Comparison of ENCODE assay signal across 8 mouse cellular contexts in genomic region chr5:146230864-146231654, GRCm38 (mm10). TPM values are rescaled to one million over a fixed set of nuclear protein-coding genes. Genes with fewer than 3 reads are reported as not detected.
A peak's percentile ranks its signal among the peaks of the same experiment; 100 is the strongest.
DNase-seq lines count a peak whose midpoint lies in the region; ATAC-seq and TF ChIP-seq lines count a peak whose summit lies in the region.

Cdk8 (plus strand) TSS chr5:146231230.

- peak within 1 kb of the TSS; percentile 99 for H3K27ac ChIP-seq in bone marrow macrophage, adult 2 months (ENCODE audit: insufficient read depth, low read depth, low read length)
- H3K27ac ChIP-seq in embryonic fibroblast, embryonic 13.5 days (ENCODE audit: insufficient read depth, low read length), result peak within 1 kb of the TSS; percentile 98
- peak within 1 kb of the TSS; percentile 96 for H3K27ac ChIP-seq in kidney, embryonic 14.5 days (ENCODE audit: low read depth, low read length)
- peak within 1 kb of the TSS; percentile 99 for H3K27ac ChIP-seq in limb, embryonic 15.5 days

- no peak for TF ChIP-seq POLR2A in bone marrow macrophage, adult 2 months (IDR thresholded peaks at IDR 0.05; ENCODE audit: borderline replicate concordance, low read depth, low read length)
- TF ChIP-seq POLR2A in embryonic fibroblast, embryonic 13.5 days (IDR thresholded peaks at IDR 0.05; ENCODE audit: low read depth, low read length), result peak; percentile 96

- no peak for TF ChIP-seq CTCF in bone marrow macrophage, adult 2 months (IDR thresholded peaks at IDR 0.05; ENCODE audit: low read depth, low read length)
- no peak for TF ChIP-seq CTCF in embryonic fibroblast, embryonic 13.5 days (IDR thresholded peaks at IDR 0.05; ENCODE audit: borderline replicate concordance, insufficient read depth, low read length)

- peak; percentile 98 for DNase-seq in A20 (ENCODE audit: low read depth, low spot score)
- DNase-seq in heart, adult 9 months (ENCODE audit: low spot score in 2 of 2), result peak; percentile 91 to 93
- DNase-seq in monocyte, adult 2 months (ENCODE audit: low read depth in 1 of 2, low spot score in 2 of 2), result peak; percentile 42 to 74
- peak; percentile 88 for DNase-seq in spleen, postnatal 36 days (ENCODE audit: low spot score in 2 of 2)

- WGBS in kidney, embryonic 14.5 days, result under 1% methylated on average over 57 of the region's 102 CpGs
- WGBS in limb, embryonic 15.5 days, result under 1% methylated on average over 67 of the region's 102 CpGs

- peak; percentile 90 for ATAC-seq in kidney, embryonic 14.5 days (ENCODE audit: low FRiP score, low TSS enrichment)
- peak; percentile 89 for ATAC-seq in limb, embryonic 15.5 days (ENCODE audit: insufficient number of reproducible peaks, low FRiP score, low TSS enrichment, low read depth)

- H3K4me2 ChIP-seq in kidney, embryonic 14.5 days (replicated peaks; ENCODE audit: low read depth, low read length), result peak within 1 kb of the TSS; percentile 60
- H3K4me2 ChIP-seq in limb, embryonic 15.5 days, result peak within 1 kb of the TSS; percentile 78

- peak within 1 kb of the TSS; percentile 91 for H3K9ac ChIP-seq in kidney, embryonic 14.5 days (ENCODE audit: low read depth, low read length)
- H3K9ac ChIP-seq in limb, embryonic 15.5 days, result peak within 1 kb of the TSS; percentile 89

- H3K36me3 ChIP-seq in kidney, embryonic 14.5 days (ENCODE audit: control insufficient read depth, insufficient read depth, low read length), result no peaks in the 10 kb centered on the region
- H3K36me3 ChIP-seq in limb, embryonic 15.5 days, result no peaks in the 10 kb centered on the region

- no peaks in the 10 kb centered on the region for H3K27me3 ChIP-seq in kidney, embryonic 14.5 days (ENCODE audit: control insufficient read depth, insufficient read depth, low read length)
- H3K27me3 ChIP-seq in limb, embryonic 15.5 days, result no peaks in the 10 kb centered on the region

- peak within 1 kb of the TSS; percentile 90 for H3K4me3 ChIP-seq in bone marrow macrophage, adult 2 months (ENCODE audit: insufficient read depth, low read length)
- peak within 1 kb of the TSS; percentile 88 for H3K4me3 ChIP-seq in embryonic fibroblast, embryonic 13.5 days (ENCODE audit: insufficient read depth, low read length)
- H3K4me3 ChIP-seq in kidney, embryonic 14.5 days (ENCODE audit: low read length), result peak within 1 kb of the TSS; percentile 76
- H3K4me3 ChIP-seq in limb, embryonic 15.5 days, result peak within 1 kb of the TSS; percentile 82

- H3K4me1 ChIP-seq in bone marrow macrophage, adult 2 months (ENCODE audit: control insufficient read depth, insufficient read depth, low read length), result peaks cover 15% of the 10 kb centered on the region; the same call in 1 of the 2 replicates
- H3K4me1 ChIP-seq in embryonic fibroblast, embryonic 13.5 days (ENCODE audit: control insufficient read depth, insufficient read depth, low read length), result no peaks in the 10 kb centered on the region; the same call in 1 of the 2 replicates
- peaks cover 2% of the 10 kb centered on the region; the same call in 1 of the 2 replicates for H3K4me1 ChIP-seq in kidney, embryonic 14.5 days (ENCODE audit: control insufficient read depth, insufficient read depth, low read length)
- H3K4me1 ChIP-seq in limb, embryonic 15.5 days, result peaks cover 14% of the 10 kb centered on the region

- H3K9me3 ChIP-seq in kidney, embryonic 14.5 days (ENCODE audit: control insufficient read depth, low read length), result no peaks in the 10 kb centered on the region
- no peaks in the 10 kb centered on the region for H3K9me3 ChIP-seq in limb, embryonic 15.5 days

RNA-seq across cellular contexts. Expression of gene Cdk8, which starts in this region (rescaled TPM):
- 25.3 and 28.5 TPM in 2 replicates for polyA plus RNA-seq in bone marrow macrophage, adult 2 months (2012; ENCODE audit: insufficient read depth, insufficient read length, missing spikeins)
- 53.0 and 54.3 TPM in 2 replicates for polyA plus RNA-seq in embryonic fibroblast, embryonic 13.5 days (2011; ENCODE audit: insufficient read length, low read depth, missing spikeins)
- 30.7 and 35.0 TPM in 2 replicates for polyA plus RNA-seq in kidney, embryonic 14.5 days (2014; fragmentation: Nextera tagmentation; extraction: Ambion mirVana)
- polyA plus RNA-seq in limb, embryonic 15.5 days (2015; fragmentation: Nextera tagmentation; extraction: Ambion mirVana), result 13.1 and 14.4 TPM in 2 replicates

Comparison
In these comparisons a context has a peak if more than half of its experiments do, and no peak if none do; other contexts are left out.
1. Peak in every context shown above with its lines: DNase-seq, ATAC-seq, H3K4me3 ChIP-seq and H3K27ac ChIP-seq.